Mouse (Mus musculus): ENCODE data around the gene Gm2663. TPM values are rescaled to one million over a fixed set of nuclear protein-coding genes. Genes with fewer than 3 reads are reported as not detected.
"Not testable (repeated sequence)": the region's sequence is repeated elsewhere in the genome, so short reads cannot be mapped to it uniquely, and the experiment has no call there.

Gene Gm2663
- polyA plus RNA-seq, 1 experiment: not detected

DNA sequence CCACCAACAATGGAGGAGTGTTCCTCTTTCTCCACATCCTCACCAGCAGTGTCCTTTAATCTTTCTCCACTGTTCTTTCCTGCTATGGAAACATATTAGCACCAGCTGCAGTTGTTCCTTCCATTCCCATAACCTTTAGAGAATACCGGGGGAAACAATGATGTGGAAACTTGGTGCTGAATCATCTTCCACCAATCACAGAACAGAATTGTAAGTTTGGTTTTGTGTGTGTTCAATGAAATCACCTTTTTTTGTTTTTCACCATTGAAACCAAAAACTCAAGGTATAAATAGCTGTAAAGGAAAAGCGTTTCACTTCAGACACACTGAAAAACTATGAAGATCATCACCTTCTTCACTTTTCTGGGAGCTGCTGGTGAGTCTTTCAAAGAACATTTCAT, 34.8 kb downstream of the Gm2663 start, which contains the start of gene 1810009J06Rik:
TSS of gene 1810009J06Rik (plus strand) at position 301 of the 400 bp plus-strand sequence.
- not testable (repeated sequence) for H3K4me1 ChIP-seq (ENCODE audit: control insufficient read depth, insufficient read depth, insufficient read length, low read length); H3K27ac ChIP-seq (replicated peaks; ENCODE audit: low read depth, low read length); H3K4me3 ChIP-seq (ENCODE audit: insufficient read depth, low read depth, low read length)

DNA sequence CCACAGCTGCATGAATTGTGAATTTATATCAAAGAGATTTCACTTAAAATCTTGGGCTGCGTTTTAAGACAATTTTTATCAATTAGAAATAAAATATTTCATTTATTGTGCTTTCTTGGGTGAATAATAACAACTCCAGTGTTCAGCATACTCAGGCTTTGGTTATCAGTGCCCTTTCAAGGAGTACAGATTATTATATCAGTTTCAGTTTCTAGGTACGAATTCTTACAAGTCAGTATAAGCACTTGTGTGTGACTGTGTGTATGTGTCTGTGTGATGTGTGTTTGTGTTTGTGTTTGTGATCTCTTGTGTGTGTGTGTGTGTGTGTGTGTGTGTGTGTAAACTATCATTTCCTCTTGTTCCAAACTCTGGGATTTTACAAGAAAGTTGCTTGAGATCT, 45.6 kb downstream of the Gm2663 start:
- no peak overlapping the region for H3K4me3 ChIP-seq (ENCODE audit: insufficient read depth, low read depth, low read length)
- no peak overlapping the region for H3K27ac ChIP-seq (replicated peaks; ENCODE audit: low read depth, low read length)
- H3K4me1 ChIP-seq (ENCODE audit: control insufficient read depth, insufficient read depth, insufficient read length, low read length): no peaks in the 10 kb centered on the region

DNA sequence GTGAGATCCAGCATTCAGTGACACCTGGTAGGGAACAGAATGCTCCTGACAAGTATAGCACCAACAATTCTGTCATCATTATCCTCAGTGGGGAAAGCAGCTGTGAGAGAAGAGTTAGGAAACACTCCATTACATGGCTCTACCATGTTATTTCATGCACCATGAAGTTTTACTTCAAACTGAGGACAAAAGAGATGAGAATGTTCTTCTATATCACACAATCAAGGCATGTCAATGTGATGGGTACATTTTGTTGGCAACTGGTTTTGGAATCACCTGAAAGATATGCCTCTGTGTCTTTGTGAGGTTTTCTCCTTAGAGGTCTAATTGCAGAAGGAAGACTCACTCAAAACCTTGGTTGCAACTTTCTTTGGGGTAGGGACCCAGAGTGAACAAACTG, 47.5 kb downstream of the Gm2663 start, which contains the start of gene Gm4744:
TSS of gene Gm4744 (minus strand) at position 101 of the 400 bp plus-strand sequence.
- Histone ChIP-seq H3K27ac (replicated peaks; ENCODE audit: low read depth, low read length) (no peak within 1 kb of the TSS), H3K4me3 (ENCODE audit: insufficient read depth, low read depth, low read length) (no peak within 1 kb of the TSS), H3K4me1 (ENCODE audit: control insufficient read depth, insufficient read depth, insufficient read length, low read length) (no peaks in the 10 kb centered on the region)

Other genes starting within 250 kb of the Gm2663 start
- not detected in 2 replicates for gene Moxd2, start 112.0 kb downstream of the Gm2663 start, polyA plus RNA-seq (2012; ENCODE audit: insufficient read depth, insufficient read length, missing spikeins)
- not detected in 2 replicates for gene Prss58, start 99.1 kb downstream of the Gm2663 start, polyA plus RNA-seq (2012; ENCODE audit: insufficient read depth, insufficient read length, missing spikeins)
- gene 1700074P13Rik, start 58.9 kb downstream of the Gm2663 start, polyA plus RNA-seq (2012; ENCODE audit: insufficient read depth, insufficient read length, missing spikeins): not detected in 2 replicates
- gene Gm4744, start 47.6 kb downstream of the Gm2663 start, polyA plus RNA-seq (2012; ENCODE audit: insufficient read depth, insufficient read length, missing spikeins): not detected in 2 replicates
- gene 1810009J06Rik, start 34.7 kb downstream of the Gm2663 start, polyA plus RNA-seq (2012; ENCODE audit: insufficient read depth, insufficient read length, missing spikeins): not detected in 2 replicates
- gene 2210010C04Rik, start 36.0 kb upstream of the Gm2663 start, polyA plus RNA-seq (2012; ENCODE audit: insufficient read depth, insufficient read length, missing spikeins): not detected in 2 replicates

Data from brown adipose tissue, adult 24 weeks (tissue).